Mouse (Mus musculus) urinary bladder, adult 2 months (tissue): Measurements from ENCODE around the gene Rnf130. TPM values are rescaled to one million over a fixed set of nuclear protein-coding genes. Genes with fewer than 3 reads are reported as not detected.

Source experiments
- DNase-seq: peaks from one replicate; pipeline ENCODE4 v3.0.0; 2022; ENCODE audit warnings: low spot score
- polyA plus RNA-seq: library from polyadenylated mRNA; depleted of rRNA; stranded (reverse); fragments of >200 nt; gene quantifications from 2 replicates; pipeline ENCODE4 v1.2.3, GENCODE M21; 2012

The Rnf130 gene
- polyA plus RNA-seq, 1 experiment: 69.6 TPM

DNA sequence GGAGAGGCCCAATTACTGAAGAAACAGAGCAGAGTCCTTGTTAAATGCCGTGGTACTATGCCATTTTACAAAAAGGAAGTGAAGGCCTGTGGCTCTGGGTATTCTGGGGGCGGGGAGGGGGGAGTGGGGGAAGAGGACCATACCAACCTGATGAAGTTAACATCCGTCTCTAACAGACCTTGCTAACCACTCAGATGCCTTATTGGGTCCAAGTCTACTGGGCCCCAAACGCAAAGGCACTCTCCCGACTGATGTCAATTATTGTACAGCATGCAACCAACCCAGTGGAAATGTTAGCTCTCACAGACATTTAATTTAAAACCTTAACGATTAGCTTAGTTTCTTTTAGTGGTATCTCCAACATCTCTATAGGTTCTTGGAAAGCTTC is 707 bp upstream of the Rnf130 start:
- no peak for DNase-seq

GRCm38 (mm10) chr11:50025721-50026520 is 775 bp downstream of the Rnf130 start:
- DNase-seq: no peak

DNA sequence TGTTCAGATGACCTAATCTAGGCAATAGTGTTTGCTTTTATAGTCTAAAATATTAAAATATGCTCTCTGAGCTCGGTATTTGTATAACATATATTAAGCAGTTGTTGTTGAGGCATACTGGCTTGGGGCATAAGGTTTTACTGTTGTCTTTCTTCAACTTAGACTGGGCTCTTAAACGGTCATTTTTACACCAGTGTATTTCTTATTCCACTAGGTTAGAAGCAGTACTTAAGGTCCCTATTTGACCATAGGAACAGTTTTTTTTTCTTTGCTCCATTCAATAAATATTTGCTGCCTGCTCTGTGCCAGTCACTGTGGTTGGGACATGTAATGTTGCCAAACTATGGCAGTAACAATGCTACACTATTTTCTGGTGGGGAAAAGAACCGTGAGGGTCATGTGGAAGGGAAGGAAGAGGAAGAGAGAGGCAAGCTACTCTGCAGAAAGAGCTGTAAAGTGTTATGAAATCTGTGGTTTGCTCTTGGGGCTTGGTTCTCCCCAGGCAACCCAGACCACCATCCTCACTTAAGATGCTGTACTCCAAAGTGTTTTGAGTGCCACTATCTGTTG is 1.5 kb downstream of the Rnf130 start:
- no peak for DNase-seq

- no peak for DNase-seq
Measured at GRCm38 (mm10) chr11:50028416-50028815, 3.3 kb downstream of the Rnf130 start.

DNA sequence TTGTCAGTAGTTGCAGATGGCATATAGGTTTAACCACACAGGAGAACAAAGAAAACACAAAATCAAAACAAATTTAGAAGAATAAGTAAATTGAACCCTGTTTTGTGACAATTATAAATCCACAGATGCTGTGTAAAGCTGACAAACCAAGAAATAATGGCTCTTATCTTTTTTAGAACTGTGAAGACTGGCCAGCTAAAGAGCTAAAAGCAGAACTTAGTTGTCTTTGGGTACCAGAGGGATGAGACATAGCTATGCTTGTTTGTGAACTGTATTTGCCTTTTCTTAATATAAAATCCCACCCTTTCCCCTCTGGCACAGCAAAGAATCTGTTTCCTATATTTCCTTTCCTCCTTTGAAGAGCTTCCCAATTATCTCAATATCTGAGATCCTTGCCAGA is 9.0 kb downstream of the Rnf130 start:
- no peak for DNase-seq

DNA sequence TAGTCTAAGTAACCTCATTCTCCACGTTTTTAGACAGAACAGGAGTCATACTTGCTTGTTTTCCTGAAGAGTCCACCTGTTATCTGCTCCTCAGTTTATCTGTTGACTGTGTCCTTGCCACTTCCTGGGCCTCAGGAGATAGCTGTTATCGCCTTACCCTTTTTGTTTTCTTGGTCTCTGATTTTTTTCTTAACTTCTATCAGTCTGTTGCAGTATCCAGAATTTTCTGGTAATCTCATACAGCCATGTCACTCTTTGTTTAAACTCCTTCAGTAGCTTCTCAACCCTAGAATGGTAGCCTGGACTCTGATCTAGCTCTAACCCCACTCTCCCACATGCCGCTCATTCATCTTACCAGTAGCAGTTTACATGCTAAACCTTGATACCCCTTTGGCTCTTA is 10.6 kb downstream of the Rnf130 start:
- DNase-seq: no peak

GRCm38 (mm10) chr11:50036781-50037460 is 11.8 kb downstream of the Rnf130 start:
- no peak for DNase-seq

GRCm38 (mm10) chr11:50038757-50039156 is 13.6 kb downstream of the Rnf130 start:
- no peak for DNase-seq

- DNase-seq: no peak
Measured at GRCm38 (mm10) chr11:50041148-50041547, 16.0 kb downstream of the Rnf130 start.

GRCm38 (mm10) chr11:50042345-50042997 is 17.3 kb downstream of the Rnf130 start:
- no peak for DNase-seq

- DNase-seq: no peak
Measured at GRCm38 (mm10) chr11:50044454-50044853, 19.3 kb downstream of the Rnf130 start.

DNA sequence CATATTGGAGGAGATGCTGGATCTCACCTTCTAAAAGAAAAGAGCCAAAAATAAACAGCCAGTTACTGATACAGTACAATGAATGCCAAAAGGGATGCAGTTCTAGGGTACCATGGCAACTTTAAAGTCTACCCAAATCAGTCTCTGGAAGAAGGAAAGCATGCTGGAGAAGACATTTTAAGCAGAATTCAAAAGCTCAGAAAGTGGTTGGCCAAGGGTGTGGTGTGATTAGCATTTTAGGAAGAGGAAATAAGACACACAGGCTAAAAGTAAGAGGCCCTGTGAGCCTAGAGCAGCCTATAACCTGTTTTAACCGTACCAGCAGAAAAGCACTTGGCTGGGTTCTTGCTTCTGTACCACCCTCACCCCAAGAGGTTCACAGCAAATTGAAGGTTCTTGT is 22.5 kb downstream of the Rnf130 start:
- no peak for DNase-seq

DNA sequence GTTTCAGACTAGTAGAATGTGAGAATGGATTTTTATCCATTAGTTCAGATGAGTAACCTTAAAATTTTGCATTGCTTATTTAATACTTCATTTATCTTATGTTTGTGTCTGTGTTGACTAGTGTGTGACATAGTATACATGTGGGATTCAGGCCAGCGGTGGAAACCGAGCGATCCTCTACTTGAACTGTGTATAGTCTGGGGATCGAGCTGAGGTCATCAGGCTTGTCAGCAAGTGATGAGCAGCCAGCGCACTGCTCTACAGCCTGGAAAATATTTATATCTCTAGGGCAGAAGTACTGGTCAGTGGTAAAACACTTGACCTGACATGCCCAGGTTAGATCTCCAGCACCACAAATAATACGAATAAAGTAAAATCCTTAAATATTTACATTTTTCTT is 23.0 kb downstream of the Rnf130 start:
- DNase-seq: no peak

DNA sequence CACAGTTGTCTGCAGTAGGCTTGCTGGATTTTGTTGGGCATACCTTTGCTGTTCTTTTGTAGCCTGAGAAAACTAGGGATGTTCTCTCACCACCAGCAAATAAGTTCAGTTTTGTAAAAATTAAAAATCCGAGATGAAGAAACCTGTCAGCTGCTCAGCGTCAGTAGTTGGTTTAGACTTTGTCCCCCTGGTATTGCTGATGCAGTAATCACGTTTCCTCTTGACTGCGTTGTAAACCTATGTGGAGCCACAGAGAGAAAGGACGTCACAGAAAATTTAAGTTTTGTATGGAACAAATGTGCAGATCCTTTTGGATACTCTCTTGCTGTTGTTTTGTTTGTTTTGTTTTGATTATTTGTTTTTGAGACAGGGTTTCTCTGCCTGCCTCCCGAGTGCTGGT is 25.2 kb downstream of the Rnf130 start:
- no peak for DNase-seq

- no peak for DNase-seq
Measured at GRCm38 (mm10) chr11:50057713-50058112, 32.6 kb downstream of the Rnf130 start.

- DNase-seq: no peak
Measured at GRCm38 (mm10) chr11:50058277-50058676, 33.1 kb downstream of the Rnf130 start.

DNA sequence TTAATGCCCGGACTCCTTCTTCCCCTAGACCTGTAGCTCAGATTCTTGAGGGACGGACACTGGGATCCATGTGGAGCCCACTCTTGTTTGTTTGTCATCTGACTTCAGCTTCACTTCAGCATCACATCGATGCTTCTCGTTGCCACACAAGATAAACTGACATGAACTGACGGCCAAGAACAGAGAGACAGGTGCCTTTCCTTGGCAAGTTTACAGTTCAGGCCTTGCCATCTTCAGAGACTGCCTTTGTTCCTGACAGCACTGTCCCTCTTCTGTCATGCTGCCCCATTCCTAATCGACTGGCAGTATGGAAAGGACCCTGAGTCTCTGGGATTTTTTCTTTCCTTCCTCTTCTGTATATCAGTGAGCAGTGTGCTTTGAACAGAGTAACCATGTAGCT is 33.9 kb downstream of the Rnf130 start:
- no peak for DNase-seq

DNA sequence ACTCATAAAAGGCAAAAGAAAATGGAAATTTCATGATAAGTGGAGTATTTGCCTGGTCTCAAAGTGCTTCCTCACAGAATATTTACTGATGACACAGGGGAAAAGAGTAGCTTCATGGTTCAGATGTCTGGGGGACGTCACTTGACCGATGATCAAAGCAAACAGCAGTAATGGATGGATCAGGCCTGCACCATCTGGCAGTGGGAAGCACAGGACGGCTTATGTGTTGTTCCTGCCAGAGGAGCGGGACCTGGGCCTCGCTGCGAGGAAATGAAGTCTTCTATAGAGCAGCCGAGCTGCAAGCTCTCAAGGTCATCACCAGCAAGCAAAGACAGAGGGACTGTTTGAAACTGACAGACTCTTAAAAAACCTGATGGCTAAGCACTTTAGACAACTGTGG is 37.0 kb downstream of the Rnf130 start:
- DNase-seq: no peak

- no peak for DNase-seq
Measured at GRCm38 (mm10) chr11:50066088-50066487, 40.9 kb downstream of the Rnf130 start.

DNA sequence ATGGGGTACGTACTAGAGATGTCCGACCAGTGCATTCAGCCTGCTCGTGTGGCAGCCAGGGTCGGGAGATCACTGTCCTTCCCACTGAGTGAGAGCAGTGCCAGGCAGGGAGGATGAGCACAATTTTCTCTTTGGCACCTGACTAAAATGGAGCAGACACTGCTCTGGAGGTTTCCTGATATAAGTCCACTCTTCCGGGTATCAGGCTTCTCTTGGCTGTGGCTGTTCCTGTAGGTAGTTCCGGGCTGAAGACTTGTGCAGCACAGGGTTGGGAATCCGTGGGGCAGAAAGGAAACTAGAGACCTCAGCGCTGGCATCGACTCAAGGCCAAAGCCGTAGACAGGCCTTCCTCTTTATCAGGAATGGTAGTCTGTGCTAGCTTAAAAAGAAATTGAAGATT is 48.7 kb downstream of the Rnf130 start:
- no peak for DNase-seq

- no peak for DNase-seq
Measured at GRCm38 (mm10) chr11:50076756-50077155, 51.6 kb downstream of the Rnf130 start.

DNA sequence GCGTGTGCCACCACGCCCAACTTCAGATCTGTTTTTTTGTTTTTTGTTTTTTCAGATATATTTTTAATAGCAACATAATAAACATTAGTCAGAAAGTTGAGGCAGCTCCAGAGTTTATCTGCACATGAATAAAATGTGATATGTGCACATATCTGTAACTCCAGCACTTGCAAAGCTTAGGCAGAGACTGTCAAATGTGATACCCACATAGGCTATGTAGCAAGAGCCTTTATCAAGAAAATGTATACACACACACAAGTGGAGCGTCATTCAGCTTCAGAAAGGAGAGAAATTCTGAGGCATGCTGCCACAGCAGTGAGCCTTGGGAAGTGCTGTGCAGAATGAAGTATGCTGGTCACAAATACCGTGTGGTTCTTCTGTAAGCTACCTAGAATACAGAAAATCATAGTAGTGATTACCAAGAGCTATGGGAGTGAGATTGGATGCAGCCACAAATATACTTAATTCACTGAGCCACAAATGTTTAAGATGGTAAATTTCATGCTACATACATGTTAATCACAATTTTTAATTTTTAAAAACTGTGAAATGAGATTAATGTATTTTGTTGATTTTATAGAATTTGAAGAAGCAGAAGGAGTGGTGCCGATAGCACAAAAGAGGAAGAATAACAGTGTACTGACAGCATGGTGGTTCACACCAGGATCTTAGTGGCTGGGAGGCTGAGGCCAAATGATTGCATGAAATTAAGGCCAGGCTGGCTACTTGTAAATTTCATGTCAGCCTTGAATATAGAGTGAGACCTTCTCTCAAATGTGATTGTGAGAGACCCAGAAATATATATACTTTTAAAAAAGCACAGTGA is 56.4 kb downstream of the Rnf130 start:
- no peak for DNase-seq
